Mouse (Mus musculus): ENCODE measurements around the gene Rin2. TPM values are rescaled to one million over a fixed set of nuclear protein-coding genes. Genes with fewer than 3 reads are reported as not detected.
A peak's percentile ranks its signal among the peaks of the same experiment; 100 is the strongest.

Gene Rin2
- polyA plus RNA-seq, 1 experiment from 2014 or later: 18.4 TPM

- Histone ChIP-seq H3K4me1 (replicated peaks) (peaks cover 26% of the 10 kb centered on the region), H3K36me3 (peaks cover 3% of the 10 kb centered on the region; the same call in 1 of the 2 replicates), H3K27ac (no peak overlapping the region), H3K9me3 (replicated peaks) (no peaks in the 10 kb centered on the region), H3K9ac (no peak overlapping the region), H3K4me3 (no peak overlapping the region), H3K27me3 (no peaks in the 10 kb centered on the region), H3K4me2 (no peak overlapping the region)
- 69% methylated on average over 9 of the region's 9 CpGs for WGBS
- ATAC-seq (replicated peaks; ENCODE audit: insufficient number of reproducible peaks, insufficient read depth, low FRiP score, low read depth): no peak
Measured at GRCm38 (mm10) chr2:145855831-145856230, 180.8 kb downstream of the Rin2 start.

- no peak overlapping the region for H3K4me2 ChIP-seq
- H3K36me3 ChIP-seq: no peaks in the 10 kb centered on the region
- no peaks in the 10 kb centered on the region for H3K27me3 ChIP-seq
- no peak overlapping the region for H3K27ac ChIP-seq
- WGBS: 48% methylated on average over 8 of the region's 8 CpGs
- H3K4me1 ChIP-seq (replicated peaks): peaks cover 36% of the 10 kb centered on the region
- H3K9ac ChIP-seq: no peak overlapping the region
- no peak overlapping the region for H3K4me3 ChIP-seq
- H3K9me3 ChIP-seq (replicated peaks): no peaks in the 10 kb centered on the region
- ATAC-seq (replicated peaks; ENCODE audit: insufficient number of reproducible peaks, insufficient read depth, low FRiP score, low read depth): no peak
Measured at GRCm38 (mm10) chr2:145857864-145858263, 182.8 kb downstream of the Rin2 start.

- ATAC-seq (replicated peaks; ENCODE audit: insufficient number of reproducible peaks, insufficient read depth, low FRiP score, low read depth): 0 out of 2 replicates have a peak, but pooled peaks have one; percentile 1
- H3K36me3 ChIP-seq: peaks cover 4% of the 10 kb centered on the region; the same call in 1 of the 2 replicates
- H3K27me3 ChIP-seq: no peaks in the 10 kb centered on the region
- H3K4me1 ChIP-seq (replicated peaks): peaks cover 52% of the 10 kb centered on the region
- peak overlapping the region; percentile 58 for H3K4me3 ChIP-seq
- peak overlapping the region; percentile 73; the same call in 1 of the 2 replicates for H3K9ac ChIP-seq
- peak overlapping the region; percentile 98 for H3K27ac ChIP-seq
- H3K4me2 ChIP-seq: peak overlapping the region; percentile 66
- 36% methylated on average over 7 of the region's 7 CpGs for WGBS
- H3K9me3 ChIP-seq (replicated peaks): no peaks in the 10 kb centered on the region
Measured at GRCm38 (mm10) chr2:145859442-145859931, 184.5 kb downstream of the Rin2 start.

GRCm38 (mm10) chr2:145859932-145860801 is 185.2 kb downstream of the Rin2 start:
- H3K4me3 ChIP-seq: peak overlapping the region; percentile 58
- peak; percentile 86 for ATAC-seq (replicated peaks; ENCODE audit: insufficient number of reproducible peaks, insufficient read depth, low FRiP score, low read depth)
- H3K9me3 ChIP-seq (replicated peaks): no peaks in the 10 kb centered on the region
- H3K27me3 ChIP-seq: no peaks in the 10 kb centered on the region
- H3K27ac ChIP-seq: peak overlapping the region; percentile 98
- peaks cover 4% of the 10 kb centered on the region; the same call in 1 of the 2 replicates for H3K36me3 ChIP-seq
- H3K4me1 ChIP-seq (replicated peaks): peaks cover 52% of the 10 kb centered on the region
- H3K4me2 ChIP-seq: peak overlapping the region; percentile 66
- peak overlapping the region; percentile 73 for H3K9ac ChIP-seq
- WGBS: 6% methylated on average over 40 of the region's 40 CpGs

GRCm38 (mm10) chr2:145861193-145862123 is 186.4 kb downstream of the Rin2 start:
- H3K36me3 ChIP-seq: peaks cover 4% of the 10 kb centered on the region; the same call in 1 of the 2 replicates
- peak overlapping the region; percentile 58 for H3K4me3 ChIP-seq
- H3K4me2 ChIP-seq: peak overlapping the region; percentile 66
- H3K27ac ChIP-seq: peak overlapping the region; percentile 98
- H3K27me3 ChIP-seq: no peaks in the 10 kb centered on the region
- WGBS: 39% methylated on average over 8 of the region's 8 CpGs
- H3K4me1 ChIP-seq (replicated peaks): peaks cover 52% of the 10 kb centered on the region
- no peak for ATAC-seq (replicated peaks; ENCODE audit: insufficient number of reproducible peaks, insufficient read depth, low FRiP score, low read depth)
- peak overlapping the region; percentile 73 for H3K9ac ChIP-seq
- H3K9me3 ChIP-seq (replicated peaks): no peaks in the 10 kb centered on the region

- Histone ChIP-seq H3K27ac (peak overlapping the region; percentile 98), H3K4me3 (peak overlapping the region; percentile 58), H3K9ac (peak overlapping the region; percentile 56), H3K36me3 (peaks cover 4% of the 10 kb centered on the region; the same call in 1 of the 2 replicates), H3K9me3 (replicated peaks) (no peaks in the 10 kb centered on the region), H3K4me2 (peak overlapping the region; percentile 66), H3K27me3 (no peaks in the 10 kb centered on the region), H3K4me1 (replicated peaks) (peaks cover 52% of the 10 kb centered on the region)
- no peak for ATAC-seq (replicated peaks; ENCODE audit: insufficient number of reproducible peaks, insufficient read depth, low FRiP score, low read depth)
- 33% methylated on average over 10 of the region's 10 CpGs for WGBS
Measured at GRCm38 (mm10) chr2:145862206-145862817, 187.3 kb downstream of the Rin2 start.

GRCm38 (mm10) chr2:145865344-145865743 is 190.3 kb downstream of the Rin2 start:
- no peaks in the 10 kb centered on the region for H3K9me3 ChIP-seq (replicated peaks)
- no peak overlapping the region for H3K27ac ChIP-seq
- peaks cover 22% of the 10 kb centered on the region; the same call in 1 of the 2 replicates for H3K36me3 ChIP-seq
- H3K27me3 ChIP-seq: no peaks in the 10 kb centered on the region
- H3K4me2 ChIP-seq: no peak overlapping the region
- H3K4me1 ChIP-seq (replicated peaks): peaks cover 27% of the 10 kb centered on the region
- WGBS: 85% methylated on average over 3 of the region's 3 CpGs
- no peak overlapping the region for H3K4me3 ChIP-seq
- no peak overlapping the region for H3K9ac ChIP-seq
- no peak for ATAC-seq (replicated peaks; ENCODE audit: insufficient number of reproducible peaks, insufficient read depth, low FRiP score, low read depth)

GRCm38 (mm10) chr2:145866238-145866637 is 191.2 kb downstream of the Rin2 start:
- H3K27ac ChIP-seq: no peak overlapping the region
- no peak overlapping the region for H3K9ac ChIP-seq
- peaks cover 22% of the 10 kb centered on the region; the same call in 1 of the 2 replicates for H3K36me3 ChIP-seq
- no peaks in the 10 kb centered on the region for H3K27me3 ChIP-seq
- WGBS: 89% methylated on average over 3 of the region's 3 CpGs
- H3K4me1 ChIP-seq (replicated peaks): peaks cover 25% of the 10 kb centered on the region
- no peak for ATAC-seq (replicated peaks; ENCODE audit: insufficient number of reproducible peaks, insufficient read depth, low FRiP score, low read depth)
- no peaks in the 10 kb centered on the region for H3K9me3 ChIP-seq (replicated peaks)
- no peak overlapping the region for H3K4me3 ChIP-seq
- H3K4me2 ChIP-seq: no peak overlapping the region

- WGBS: 90% methylated on average over 11 of the region's 11 CpGs
- ATAC-seq (replicated peaks; ENCODE audit: insufficient number of reproducible peaks, insufficient read depth, low FRiP score, low read depth): no peak
- Histone ChIP-seq H3K9me3 (replicated peaks) (no peaks in the 10 kb centered on the region), H3K36me3 (peaks cover 22% of the 10 kb centered on the region; the same call in 1 of the 2 replicates), H3K4me3 (no peak overlapping the region), H3K9ac (no peak overlapping the region), H3K4me1 (replicated peaks) (peaks cover 22% of the 10 kb centered on the region), H3K27me3 (no peaks in the 10 kb centered on the region), H3K4me2 (no peak overlapping the region), H3K27ac (no peak overlapping the region)
Measured at GRCm38 (mm10) chr2:145866695-145867449, 191.9 kb downstream of the Rin2 start.

- Histone ChIP-seq H3K4me3 (no peak overlapping the region), H3K27me3 (no peaks in the 10 kb centered on the region), H3K27ac (no peak overlapping the region), H3K4me2 (no peak overlapping the region), H3K4me1 (replicated peaks) (peaks cover 5% of the 10 kb centered on the region; the same call in 1 of the 2 replicates), H3K36me3 (peaks cover 20% of the 10 kb centered on the region), H3K9ac (no peak overlapping the region), H3K9me3 (replicated peaks) (no peaks in the 10 kb centered on the region)
- no peak for ATAC-seq (replicated peaks; ENCODE audit: insufficient number of reproducible peaks, insufficient read depth, low FRiP score, low read depth)
- WGBS: 86% methylated on average over 4 of the region's 4 CpGs
Measured at GRCm38 (mm10) chr2:145871308-145871707, 196.3 kb downstream of the Rin2 start.

All from heart, embryonic 15.5 days (tissue).